Mouse (Mus musculus) B cell, adult (primary cell): ENCODE results near the gene Stk16. TPM values are rescaled to one million over a fixed set of nuclear protein-coding genes. Genes with fewer than 3 reads are reported as not detected.

Experiments
- total RNA-seq: library from RNA; stranded (reverse); gene quantifications from 4 replicates; pipeline ENCODE4 v1.2.4, GENCODE M21; 2023; ENCODE audit not compliant: inconsistent age

Stk16 gene
- total RNA-seq = 89.4 to 98.9 TPM (median 93.2 TPM) in 4 replicates

DNA sequence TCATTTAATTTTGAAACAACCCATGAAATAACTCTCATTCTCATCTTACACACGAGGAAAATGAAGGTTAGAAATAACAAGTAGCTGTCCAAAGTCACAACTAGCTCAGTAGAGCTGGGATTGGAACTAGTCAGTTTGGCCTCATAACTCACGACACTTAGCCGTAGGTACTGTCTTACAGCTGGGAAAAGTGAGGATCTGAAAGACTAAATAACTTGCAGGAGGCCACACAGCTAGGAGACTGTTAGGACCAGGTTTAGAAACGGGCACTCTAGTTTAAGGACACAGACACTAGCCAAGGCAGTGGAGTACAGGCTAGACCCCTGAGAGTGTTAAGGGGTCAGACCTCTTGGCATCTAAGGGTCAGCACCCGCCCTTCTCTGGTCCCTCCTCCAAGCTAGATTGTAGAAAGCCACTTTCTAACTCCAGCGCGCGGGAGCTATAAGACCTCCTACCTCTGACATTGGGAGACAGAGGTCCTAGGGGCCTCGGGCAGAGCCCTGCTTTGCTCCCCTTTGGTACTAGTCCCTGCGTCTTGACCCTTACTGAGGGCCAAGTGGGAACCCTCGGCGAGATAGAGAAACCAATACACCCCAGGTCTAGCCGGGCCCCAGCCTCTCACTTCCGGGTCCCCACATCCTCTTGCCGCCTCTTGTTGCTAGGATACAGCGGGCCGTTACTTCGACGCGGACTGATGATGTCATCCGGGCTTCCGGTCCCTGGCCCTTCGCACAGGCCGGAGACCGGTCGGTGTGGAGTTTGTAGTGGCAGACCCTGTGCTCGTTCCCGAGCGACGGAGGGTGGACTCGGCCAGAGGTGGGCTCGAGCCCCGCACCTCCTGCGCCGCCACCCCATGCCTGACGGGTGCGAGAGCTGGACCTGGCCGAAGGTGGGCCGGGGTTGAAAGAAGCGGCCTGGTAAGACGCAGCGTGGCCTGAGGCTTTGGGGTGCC lies at the start of gene Stk16, which contains the start of gene Glb1l:
Gene Stk16, plus strand, starts transcription at position 703 of the 952 bp plus-strand sequence.
Gene Glb1l, minus strand, starts transcription at position 678 of the 952 bp plus-strand sequence.

GRCm38 (mm10) chr1:75168472-75169464 lies 41.9 kb upstream of the Stk16 start, which contains the start of gene Zfand2b:
Zfand2b (plus strand) TSS chr1:75168646.

GRCm38 (mm10) chr1:75180105-75180590 lies 30.5 kb upstream of the Stk16 start, which contains the start of gene Abcb6:
Abcb6 (minus strand) TSS chr1:75180392.

GRCm38 (mm10) chr1:75191622-75192402 lies 18.8 kb upstream of the Stk16 start, which contains the start of the genes Ankzf1 and Atg9a:
Ankzf1 (plus strand) TSS chr1:75192151.
Atg9a (minus strand) TSS chr1:75192196.

GRCm38 (mm10) chr1:75219531-75219930 lies 8.9 kb downstream of the Stk16 start, which contains the start of gene Tuba4a:
Tuba4a (minus strand) TSS chr1:75219865.

DNA sequence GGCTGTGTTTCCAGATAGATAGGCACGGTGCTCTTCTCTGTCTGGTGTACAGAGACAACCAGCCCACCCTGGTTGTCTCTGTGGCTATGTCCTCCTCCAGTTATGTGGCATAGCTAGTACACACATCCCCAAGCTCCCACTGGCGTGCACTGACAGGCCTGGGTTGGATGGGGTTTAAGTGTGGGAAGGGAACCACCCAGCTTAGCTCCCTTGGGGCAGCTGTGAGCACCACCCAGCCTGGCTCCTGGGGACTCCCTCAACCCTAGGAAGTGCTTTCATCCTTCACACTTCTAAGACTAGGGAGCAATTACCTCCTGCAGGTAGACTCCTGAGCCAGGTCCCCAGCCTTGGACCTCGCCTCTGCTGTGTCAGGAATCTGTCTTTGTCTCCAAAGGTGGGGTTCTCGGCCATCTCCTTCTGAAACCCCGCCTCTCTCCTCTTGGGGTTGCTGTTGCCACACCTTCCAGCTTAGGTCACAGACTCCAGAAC lies 21.1 kb downstream of the Stk16 start, which contains the start of gene A630095N17Rik:
Gene A630095N17Rik, minus strand, starts transcription at position 439 of the 489 bp plus-strand sequence.

GRCm38 (mm10) chr1:75236117-75237050 lies 25.7 kb downstream of the Stk16 start, which contains the start of gene Dnajb2:
Dnajb2 (plus strand) TSS chr1:75236406.

DNA sequence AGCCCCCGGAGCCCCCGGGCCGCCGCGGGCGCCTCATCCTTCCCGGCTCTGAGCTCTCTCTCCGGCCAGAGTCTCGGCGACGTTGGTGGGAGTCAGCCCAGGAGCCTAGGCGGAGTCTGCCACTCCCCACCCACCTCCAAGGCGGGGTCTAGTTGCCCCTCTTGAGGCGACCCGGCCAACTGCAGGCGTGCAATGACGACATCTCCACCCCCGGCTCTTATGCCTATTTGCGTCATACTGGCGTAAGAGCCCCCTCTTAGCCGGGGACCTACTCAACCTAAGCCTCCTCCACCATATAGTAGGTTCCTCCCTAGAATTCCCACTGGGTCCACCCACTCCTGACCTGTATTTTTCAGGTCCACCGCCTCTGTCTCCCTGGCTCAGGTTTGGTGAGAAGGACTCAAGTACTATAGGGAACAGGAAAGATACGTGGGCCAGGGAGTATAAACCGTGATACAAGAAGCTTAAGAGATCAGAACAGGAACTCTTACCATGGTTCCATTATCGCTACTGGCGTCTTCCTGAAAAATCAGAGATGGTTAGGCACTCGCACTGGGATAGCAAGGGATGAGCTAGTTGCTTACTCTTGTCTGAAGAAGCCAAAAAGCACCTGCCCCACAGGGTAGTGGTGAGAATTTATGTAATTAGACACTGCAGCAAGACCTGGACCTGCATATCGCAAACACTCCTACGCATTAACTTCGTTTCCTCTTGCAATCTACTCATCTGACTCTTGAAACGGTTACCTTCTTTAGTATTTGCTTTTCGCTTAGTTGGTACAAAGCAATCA lies 53.6 kb downstream of the Stk16 start, which contains the start of gene Ptprn:
Gene Ptprn, minus strand, starts transcription at position 412 of the 790 bp plus-strand sequence.

Other genes with a start within 250 kb of the Stk16 start
- gene Nhej1, start 85.6 kb upstream of the Stk16 start, total RNA-seq = 3.5 to 6.7 TPM (median 5.0 TPM) in 4 replicates
- gene Slc23a3, start 76.9 kb upstream of the Stk16 start, total RNA-seq = 0.93 to 1.8 TPM (median 1.3 TPM) in 4 replicates
- 107 to 119 TPM (median 112 TPM) in 4 replicates for gene Cnppd1, start 68.1 kb upstream of the Stk16 start, total RNA-seq
- 60.5 to 80.1 TPM (median 70.4 TPM) in 4 replicates for gene Retreg2, start 68.1 kb upstream of the Stk16 start, total RNA-seq
- gene Zfand2b, start 42.2 kb upstream of the Stk16 start, total RNA-seq = 39.0 to 44.9 TPM (median 43.5 TPM) in 4 replicates
- 3.7 to 5.5 TPM (median 4.0 TPM) in 4 replicates for gene Abcb6, start 30.4 kb upstream of the Stk16 start, total RNA-seq
- gene Ankzf1, start 18.7 kb upstream of the Stk16 start, total RNA-seq = 30.4 to 36.3 TPM (median 33.0 TPM) in 4 replicates
- gene Atg9a, start 18.6 kb upstream of the Stk16 start, total RNA-seq = 26.6 to 34.5 TPM (median 28.6 TPM) in 4 replicates
- 12.0 to 21.7 TPM (median 14.2 TPM) in 4 replicates for gene Glb1l, start within 50 bp of the Stk16 start, total RNA-seq
- 197 to 212 TPM (median 207 TPM) in 4 replicates for gene Tuba4a, start 9.0 kb downstream of the Stk16 start, total RNA-seq
- gene A630095N17Rik, start 21.3 kb downstream of the Stk16 start, total RNA-seq = 1.3 TPM in 1 of 4 replicates, not detected in the others
- 80.0 to 93.8 TPM (median 88.3 TPM) in 4 replicates for gene Dnajb2, start 25.6 kb downstream of the Stk16 start, total RNA-seq
- 0.19 TPM in 1 of 4 replicates, not detected in the others for gene Ptprn, start 53.7 kb downstream of the Stk16 start, total RNA-seq
- not detected in 4 replicates for gene Resp18, start 67.6 kb downstream of the Stk16 start, total RNA-seq
- gene Dnpep, start 107.2 kb downstream of the Stk16 start, total RNA-seq = 44.7 to 64.5 TPM (median 48.8 TPM) in 4 replicates
- 0.21 to 0.70 TPM in 2 of 4 replicates, not detected in the others for gene Des, start 149.5 kb downstream of the Stk16 start, total RNA-seq
- not detected in 4 replicates for gene Speg, start 164.5 kb downstream of the Stk16 start, total RNA-seq
- gene Gmppa, start 225.1 kb downstream of the Stk16 start, total RNA-seq = 55.8 to 68.5 TPM (median 60.3 TPM) in 4 replicates
- not detected in 4 replicates for gene Asic4, start 239.6 kb downstream of the Stk16 start, total RNA-seq